Mouse (Mus musculus): Measurements from ENCODE around the gene Klhl29. TPM values are rescaled to one million over a fixed set of nuclear protein-coding genes. Genes with fewer than 3 reads are reported as not detected.

The Klhl29 gene
- polyA plus RNA-seq, 1 experiment: 1.1 TPM

DNA sequence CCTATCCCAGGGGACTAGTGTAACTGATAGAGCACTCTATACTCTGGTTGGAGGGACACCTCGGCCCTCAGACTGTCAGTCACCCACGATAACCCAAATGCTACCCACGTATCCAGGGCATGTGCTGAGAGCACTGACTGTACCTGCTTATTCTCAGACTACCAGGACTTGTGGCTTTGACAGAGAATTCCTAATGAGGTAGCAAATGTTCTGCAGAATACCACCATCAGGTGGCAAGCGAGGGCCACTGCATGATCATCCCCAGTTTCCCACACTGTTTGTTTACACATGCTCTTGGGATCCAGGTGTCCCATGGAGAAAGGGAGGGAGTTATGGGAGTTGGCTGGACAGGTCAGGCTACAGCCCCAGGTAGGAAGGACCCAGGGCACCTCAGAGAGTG, 234.4 kb downstream of the Klhl29 start:
- TF ChIP-seq POLR2A (IDR thresholded peaks at IDR 0.05; ENCODE audit: control insufficient read depth, low read depth, low read length): no peak
- no peak; the same call in 1 of the 2 replicates for TF ChIP-seq CTCF (IDR thresholded peaks at IDR 0.05; ENCODE audit: control insufficient read depth, insufficient read depth, insufficient replicate concordance, low read depth, low read length)
- Histone ChIP-seq H3K36me3 (ENCODE audit: control insufficient read depth, insufficient read depth, low read length) (no peaks in the 10 kb centered on the region), H3K27ac (ENCODE audit: control insufficient read depth, insufficient read depth, low read depth, low read length) (no peak overlapping the region), H3K27me3 (ENCODE audit: control insufficient read depth, insufficient read depth, low read length) (no peaks in the 10 kb centered on the region), H3K4me1 (ENCODE audit: control insufficient read depth, insufficient read depth, low read length) (no peaks in the 10 kb centered on the region), H3K4me3 (ENCODE audit: control insufficient read depth, low read depth, low read length) (no peak overlapping the region)

DNA sequence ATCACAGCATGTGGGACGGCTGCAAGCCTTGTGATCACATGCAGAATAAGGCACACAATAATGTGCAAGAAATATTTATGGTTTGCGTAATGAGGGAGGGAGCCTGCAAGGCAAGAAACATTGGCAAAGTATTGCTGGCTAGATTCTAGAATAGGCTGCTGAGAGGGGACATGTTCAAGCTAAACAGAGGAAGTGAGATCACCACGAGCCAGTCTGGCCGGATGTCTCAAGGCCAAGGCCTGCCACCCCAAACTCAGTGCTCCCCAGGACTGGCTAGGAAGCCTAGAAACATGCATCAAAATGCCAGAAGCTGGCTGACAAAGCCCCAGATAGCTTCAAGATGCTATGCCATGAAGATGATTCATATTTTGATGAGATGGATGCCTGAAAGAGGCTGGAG, 236.2 kb downstream of the Klhl29 start:
- Histone ChIP-seq H3K4me1 (ENCODE audit: control insufficient read depth, insufficient read depth, low read length) (no peaks in the 10 kb centered on the region), H3K27ac (ENCODE audit: control insufficient read depth, insufficient read depth, low read depth, low read length) (no peak overlapping the region), H3K4me3 (ENCODE audit: control insufficient read depth, low read depth, low read length) (no peak overlapping the region), H3K27me3 (ENCODE audit: control insufficient read depth, insufficient read depth, low read length) (no peaks in the 10 kb centered on the region), H3K36me3 (ENCODE audit: control insufficient read depth, insufficient read depth, low read length) (no peaks in the 10 kb centered on the region)
- TF ChIP-seq CTCF (IDR thresholded peaks at IDR 0.05; ENCODE audit: control insufficient read depth, insufficient read depth, insufficient replicate concordance, low read depth, low read length) (no peak), POLR2A (IDR thresholded peaks at IDR 0.05; ENCODE audit: control insufficient read depth, low read depth, low read length) (no peak)

DNA sequence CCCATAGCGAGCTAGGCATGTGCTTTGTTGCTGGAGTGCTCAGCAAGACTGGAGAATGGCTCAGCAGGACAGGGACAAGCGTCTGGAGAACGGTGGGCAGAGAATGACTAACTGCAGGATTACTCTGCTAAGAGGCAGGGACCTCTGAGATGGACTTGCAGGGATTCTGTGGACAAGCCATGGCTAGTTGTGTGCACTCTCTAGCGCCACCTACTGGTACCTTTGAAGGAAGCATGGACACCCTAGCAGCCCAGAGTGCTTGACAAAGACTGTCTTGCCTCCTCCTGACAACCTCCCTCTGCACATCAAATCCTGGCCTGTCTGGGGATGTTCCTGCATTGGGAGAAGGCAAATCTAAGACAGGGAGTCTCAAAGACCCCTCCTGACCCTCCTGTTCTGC, 239.2 kb downstream of the Klhl29 start:
- H3K27ac ChIP-seq (ENCODE audit: control insufficient read depth, insufficient read depth, low read depth, low read length): no peak overlapping the region
- no peaks in the 10 kb centered on the region for H3K36me3 ChIP-seq (ENCODE audit: control insufficient read depth, insufficient read depth, low read length)
- TF ChIP-seq POLR2A (IDR thresholded peaks at IDR 0.05; ENCODE audit: control insufficient read depth, low read depth, low read length) (no peak), CTCF (IDR thresholded peaks at IDR 0.05; ENCODE audit: control insufficient read depth, insufficient read depth, insufficient replicate concordance, low read depth, low read length) (peak; percentile 95)
- no peaks in the 10 kb centered on the region for H3K4me1 ChIP-seq (ENCODE audit: control insufficient read depth, insufficient read depth, low read length)
- no peak overlapping the region for H3K4me3 ChIP-seq (ENCODE audit: control insufficient read depth, low read depth, low read length)
- H3K27me3 ChIP-seq (ENCODE audit: control insufficient read depth, insufficient read depth, low read length): no peaks in the 10 kb centered on the region

- TF ChIP-seq CTCF (IDR thresholded peaks at IDR 0.05; ENCODE audit: control insufficient read depth, insufficient read depth, insufficient replicate concordance, low read depth, low read length) (no peak), POLR2A (IDR thresholded peaks at IDR 0.05; ENCODE audit: control insufficient read depth, low read depth, low read length) (no peak)
- Histone ChIP-seq H3K4me1 (ENCODE audit: control insufficient read depth, insufficient read depth, low read length) (no peaks in the 10 kb centered on the region), H3K27ac (ENCODE audit: control insufficient read depth, insufficient read depth, low read depth, low read length) (no peak overlapping the region), H3K27me3 (ENCODE audit: control insufficient read depth, insufficient read depth, low read length) (no peaks in the 10 kb centered on the region), H3K36me3 (ENCODE audit: control insufficient read depth, insufficient read depth, low read length) (no peaks in the 10 kb centered on the region), H3K4me3 (ENCODE audit: control insufficient read depth, low read depth, low read length) (no peak overlapping the region)
These were observed 246.3 kb downstream of the Klhl29 start for GRCm38 (mm10) chr12:5129190-5129589.

DNA sequence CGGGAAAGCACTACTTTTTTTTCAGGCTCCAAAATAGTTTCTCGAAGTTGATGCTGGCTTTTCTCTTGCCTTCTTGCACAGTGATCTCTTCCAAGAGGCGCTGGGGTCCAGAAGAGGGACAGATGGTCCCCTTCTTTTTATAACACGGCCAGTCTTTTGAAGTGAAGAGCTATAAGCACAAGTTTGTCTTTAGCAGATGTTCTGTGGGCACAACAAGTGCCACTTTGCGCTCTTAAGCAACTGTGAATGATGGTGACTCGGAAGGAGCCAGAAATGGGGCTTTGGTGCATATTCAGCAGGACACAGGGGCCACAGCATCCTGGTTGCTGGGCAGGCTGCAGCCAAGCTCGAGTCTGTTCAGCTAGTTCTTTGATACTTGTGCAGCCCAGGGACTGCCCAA, 249.6 kb downstream of the Klhl29 start:
- Histone ChIP-seq H3K27me3 (ENCODE audit: control insufficient read depth, insufficient read depth, low read length) (no peaks in the 10 kb centered on the region), H3K36me3 (ENCODE audit: control insufficient read depth, insufficient read depth, low read length) (no peaks in the 10 kb centered on the region), H3K4me3 (ENCODE audit: control insufficient read depth, low read depth, low read length) (no peak overlapping the region), H3K4me1 (ENCODE audit: control insufficient read depth, insufficient read depth, low read length) (no peaks in the 10 kb centered on the region), H3K27ac (ENCODE audit: control insufficient read depth, insufficient read depth, low read depth, low read length) (no peak overlapping the region)
- TF ChIP-seq CTCF (IDR thresholded peaks at IDR 0.05; ENCODE audit: control insufficient read depth, insufficient read depth, insufficient replicate concordance, low read depth, low read length) (no peak), POLR2A (IDR thresholded peaks at IDR 0.05; ENCODE audit: control insufficient read depth, low read depth, low read length) (no peak)

DNA sequence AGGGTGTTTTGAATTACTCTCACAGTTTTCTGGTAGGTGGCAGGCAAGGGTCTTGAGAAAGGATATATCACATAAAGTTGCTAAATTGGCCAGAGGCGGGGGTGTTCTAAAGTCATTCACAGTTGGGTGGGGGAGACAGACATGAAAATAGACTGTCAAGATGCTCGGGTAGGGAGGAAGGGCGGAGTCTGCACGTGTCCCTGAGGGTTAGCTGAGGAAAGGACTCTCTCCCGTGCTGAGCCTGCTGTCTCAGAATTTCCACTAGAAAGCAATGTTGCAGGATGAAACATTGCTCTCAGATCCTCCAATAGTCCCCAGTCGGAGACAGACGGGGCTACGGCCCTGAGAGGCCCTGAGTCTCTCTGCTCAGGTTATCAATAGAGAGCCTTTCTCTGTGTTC, 252.5 kb downstream of the Klhl29 start:
- peaks cover 6% of the 10 kb centered on the region for H3K4me1 ChIP-seq (ENCODE audit: control insufficient read depth, insufficient read depth, low read length)
- no peak overlapping the region for H3K27ac ChIP-seq (ENCODE audit: control insufficient read depth, insufficient read depth, low read depth, low read length)
- H3K4me3 ChIP-seq (ENCODE audit: control insufficient read depth, low read depth, low read length): no peak overlapping the region
- H3K36me3 ChIP-seq (ENCODE audit: control insufficient read depth, insufficient read depth, low read length): no peaks in the 10 kb centered on the region
- no peaks in the 10 kb centered on the region for H3K27me3 ChIP-seq (ENCODE audit: control insufficient read depth, insufficient read depth, low read length)
- TF ChIP-seq POLR2A (IDR thresholded peaks at IDR 0.05; ENCODE audit: control insufficient read depth, low read depth, low read length) (no peak), CTCF (IDR thresholded peaks at IDR 0.05; ENCODE audit: control insufficient read depth, insufficient read depth, insufficient replicate concordance, low read depth, low read length) (no peak)

DNA sequence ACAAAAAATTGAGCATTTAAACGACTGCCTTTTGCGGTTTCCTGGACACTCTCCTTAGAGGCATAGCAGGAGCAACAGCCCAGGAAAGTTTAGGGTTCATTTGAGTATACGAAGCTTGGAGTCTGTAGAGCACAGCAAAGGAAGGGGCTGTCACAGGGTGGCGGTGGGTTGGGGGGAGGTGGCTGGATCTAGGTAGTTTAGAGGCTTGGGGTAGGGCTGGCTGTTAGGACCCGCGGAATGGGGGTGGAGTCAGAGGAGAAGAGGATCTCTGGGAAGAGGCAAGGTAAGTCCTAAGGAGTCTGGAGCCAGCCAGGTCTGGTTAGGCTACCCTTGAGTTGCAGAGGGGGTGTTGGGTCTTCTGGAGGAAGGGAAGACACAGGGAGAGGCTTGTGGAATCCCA, 255.2 kb downstream of the Klhl29 start:
- H3K27ac ChIP-seq (ENCODE audit: control insufficient read depth, insufficient read depth, low read depth, low read length): no peak overlapping the region
- H3K4me3 ChIP-seq (ENCODE audit: control insufficient read depth, low read depth, low read length): no peak overlapping the region
- H3K27me3 ChIP-seq (ENCODE audit: control insufficient read depth, insufficient read depth, low read length): no peaks in the 10 kb centered on the region
- no peaks in the 10 kb centered on the region for H3K36me3 ChIP-seq (ENCODE audit: control insufficient read depth, insufficient read depth, low read length)
- TF ChIP-seq CTCF (IDR thresholded peaks at IDR 0.05; ENCODE audit: control insufficient read depth, insufficient read depth, insufficient replicate concordance, low read depth, low read length) (no peak), POLR2A (IDR thresholded peaks at IDR 0.05; ENCODE audit: control insufficient read depth, low read depth, low read length) (no peak)
- H3K4me1 ChIP-seq (ENCODE audit: control insufficient read depth, insufficient read depth, low read length): peaks cover 6% of the 10 kb centered on the region

- TF ChIP-seq POLR2A (IDR thresholded peaks at IDR 0.05; ENCODE audit: control insufficient read depth, low read depth, low read length) (no peak), CTCF (IDR thresholded peaks at IDR 0.05; ENCODE audit: control insufficient read depth, insufficient read depth, insufficient replicate concordance, low read depth, low read length) (no peak)
- Histone ChIP-seq H3K27ac (ENCODE audit: control insufficient read depth, insufficient read depth, low read depth, low read length) (no peak overlapping the region), H3K4me1 (ENCODE audit: control insufficient read depth, insufficient read depth, low read length) (peaks cover 6% of the 10 kb centered on the region), H3K4me3 (ENCODE audit: control insufficient read depth, low read depth, low read length) (peak overlapping the region; percentile 30; the same call in 1 of the 2 replicates), H3K36me3 (ENCODE audit: control insufficient read depth, insufficient read depth, low read length) (no peaks in the 10 kb centered on the region), H3K27me3 (ENCODE audit: control insufficient read depth, insufficient read depth, low read length) (no peaks in the 10 kb centered on the region)
These were observed 255.8 kb downstream of the Klhl29 start for GRCm38 (mm10) chr12:5119726-5120125.

Measured in testis, adult 2 months (tissue).